Mouse (Mus musculus) kidney, adult 2 months (tissue): ENCODE measurements around the gene Aplp1.

Source experiments
- CTCF ChIP-seq: fragments of 200-500 bp; conservative IDR thresholded peaks from 2 replicates; pipeline ENCODE4 v1.5.1; 2011; ENCODE audit warnings: low read depth, mild to moderate bottlenecking, control low read depth, low read length, moderate library complexity, mixed read lengths; ENCODE audit not compliant: insufficient read depth, insufficient read length
- POLR2A ChIP-seq: fragments of 200-500 bp; IDR thresholded peaks from one replicate; pipeline ENCODE4 v1.6.1; 2011; ENCODE audit warnings: low read depth, low read length, control low read depth

- no peak for TF ChIP-seq POLR2A
- TF ChIP-seq CTCF = no peak
These were observed 34.3 kb downstream of the Aplp1 start for GRCm38 (mm10) chr7:30411023-30411422.
